Mouse (Mus musculus): ENCODE measurements around the gene Six5.

GRCm38 (mm10) chr7:19075231-19075630 lies 19.2 kb upstream of the Six5 start:
- no peak for TF ChIP-seq CTCF (IDR thresholded peaks at IDR 0.05; ENCODE audit: control insufficient read depth, insufficient read depth, insufficient replicate concordance, low read depth, low read length)
- no peak for TF ChIP-seq POLR2A (IDR thresholded peaks at IDR 0.05; ENCODE audit: control insufficient read depth, low read depth, low read length)
